Mouse (Mus musculus) left cerebral cortex, adult 2 months (tissue): ENCODE measurements around the gene Wee1. TPM values are rescaled to one million over a fixed set of nuclear protein-coding genes. Genes with fewer than 3 reads are reported as not detected.
A peak's percentile ranks its signal among the peaks of the same experiment; 100 is the strongest.

Experiments used
- DNase-seq, 2 experiments: peaks; one replicate each; pipeline ENCODE4 v3.0.0; 2021 to 2022; ENCODE audit warnings: low spot score in 2 of 2, mixed read lengths in 1 of 2; ENCODE audit errors: extremely low spot score in 1 of 2
- H3K27ac ChIP-seq: fragments of 200-600 bp; 2 replicates; pipeline ENCODE4 v1.8.1; 2022
- H3K4me3 ChIP-seq: fragments of 200-600 bp; 2 replicates; pipeline ENCODE4 v1.8.1; 2022
- CTCF ChIP-seq: fragments of 200-600 bp; IDR thresholded peaks from 2 replicates; pipeline ENCODE4 v1.8.1; 2022; ENCODE audit warnings: antibody characterized with exemption, mild to moderate bottlenecking, moderate library complexity
- intact Hi-C: fragments of 180-260 bp; cut with DNase I; formaldehyde crosslinking; loops from one replicate; pipeline ENCODE4 v1.15.1; 2025
- total RNA-seq, 2 experiments: library from RNA; stranded (reverse); gene quantifications; 2 replicates each; pipeline ENCODE4 v1.2.3; 2021

The Wee1 gene
- total RNA-seq, 2 experiments from 2014 or later: 25.8 to 27.0 TPM

GRCm38 (mm10) chr7:110163024-110163423 lies 41.2 kb downstream of the Wee1 start:
- Histone ChIP-seq H3K4me3 (no peak overlapping the region), H3K27ac (no peak overlapping the region)
- no peak; the same call in none of the 2 replicates for TF ChIP-seq CTCF
- no peak for DNase-seq
- intact Hi-C loops: loop anchor here (10.0 kb wide), 1 partner anchor 272 kb away; no protein-coding TSS in a partner anchor

- peak; percentile 66 to 68 for DNase-seq
- peak; percentile 73 for TF ChIP-seq CTCF
- intact Hi-C loops: loop anchor here (1.0 to 10.0 kb wide), 4 partner anchors 57 to 467 kb away; partner anchors contain the start of gene Swap70
- Histone ChIP-seq H3K4me3 (peak overlapping the region; percentile 65), H3K27ac (peak overlapping the region; percentile 83)
These were observed 42.3 kb downstream of the Wee1 start for GRCm38 (mm10) chr7:110164103-110164681.

GRCm38 (mm10) chr7:110164712-110165122 lies 42.9 kb downstream of the Wee1 start:
- peak; percentile 87 for TF ChIP-seq CTCF
- DNase-seq: peak; percentile 89 to 92
- intact Hi-C loops: loop anchor here (1.0 to 10.0 kb wide), 5 partner anchors 56 to 483 kb away; partner anchors contain the start of gene Swap70
- Histone ChIP-seq H3K4me3 (peak overlapping the region; percentile 65), H3K27ac (peak overlapping the region; percentile 83)

- TF ChIP-seq CTCF: no peak
These were observed 44.4 kb downstream of the Wee1 start for GRCm38 (mm10) chr7:110166233-110166632.

GRCm38 (mm10) chr7:110179208-110179607 lies 57.4 kb downstream of the Wee1 start:
- intact Hi-C loops: no loop called here
- DNase-seq: no peak

More at GRCm38 (mm10) chr7:110166233-110166632, 44.4 kb downstream of the Wee1 start:
- no peak overlapping the region for H3K27ac ChIP-seq
- intact Hi-C loops: loop anchor here (5.0 to 10.0 kb wide), 2 partner anchors 269 to 481 kb away; no protein-coding TSS in a partner anchor
- no peak overlapping the region for H3K4me3 ChIP-seq
- no peak for DNase-seq

GRCm38 (mm10) chr7:110180613-110181012 lies 58.8 kb downstream of the Wee1 start:
- H3K4me3 ChIP-seq: no peak overlapping the region
- no peak overlapping the region for H3K27ac ChIP-seq
- intact Hi-C loops: no loop called here
- no peak for DNase-seq
- no peak for TF ChIP-seq CTCF

More at GRCm38 (mm10) chr7:110179208-110179607, 57.4 kb downstream of the Wee1 start:
- Histone ChIP-seq H3K27ac (no peak overlapping the region), H3K4me3 (no peak overlapping the region)
- TF ChIP-seq CTCF: no peak

- no peak for DNase-seq
- Histone ChIP-seq H3K27ac (no peak overlapping the region), H3K4me3 (no peak overlapping the region)
- no peak for TF ChIP-seq CTCF
- intact Hi-C loops: no loop called here
These were observed 59.6 kb downstream of the Wee1 start for GRCm38 (mm10) chr7:110181446-110181845.

- DNase-seq: no peak
- H3K27ac ChIP-seq: no peak overlapping the region
- no peak for TF ChIP-seq CTCF
- intact Hi-C loops: no loop called here
- H3K4me3 ChIP-seq: no peak overlapping the region
These were observed 62.8 kb downstream of the Wee1 start for GRCm38 (mm10) chr7:110184608-110185007.

- no peak for TF ChIP-seq CTCF
- intact Hi-C loops: no loop called here
- Histone ChIP-seq H3K4me3 (no peak overlapping the region), H3K27ac (no peak overlapping the region)
- DNase-seq: no peak
These were observed 68.1 kb downstream of the Wee1 start for GRCm38 (mm10) chr7:110189951-110190350.

Other genes starting within 250 kb of the Wee1 start
- 100 to 1,000 TPM; 214 to 225 TPM for gene Dennd5a, start 161.6 kb upstream of the Wee1 start, total RNA-seq
- 10 to 100 TPM; 44.7 to 49.9 TPM for gene Tmem41b, start 135.1 kb upstream of the Wee1 start, total RNA-seq
- gene Ipo7, start 103.8 kb upstream of the Wee1 start, total RNA-seq: 100 to 1,000 TPM in 1 of 2 experiments, 10 to 100 TPM in 1; 97.9 to 105 TPM
- gene Zfp143, start 60.8 kb upstream of the Wee1 start, total RNA-seq: 10 to 100 TPM; 11.3 to 12.1 TPM
- gene Swap70, start 99.7 kb downstream of the Wee1 start, total RNA-seq: 10 to 100 TPM; 11.6 to 12.2 TPM